Mouse (Mus musculus) embryonic facial prominence, embryonic 12.5 days (tissue): ENCODE results near the gene Ptpdc1. TPM values are rescaled to one million over a fixed set of nuclear protein-coding genes. Genes with fewer than 3 reads are reported as not detected.

Experiments
- ATAC-seq: fragments of 200-750 bp; cut with Nextera tagmentation; 2 replicates; pipeline ENCODE4 v1.8.0; 2017; ENCODE audit not compliant: insufficient number of reproducible peaks, insufficient read depth, low FRiP score, low TSS enrichment
- H3K27ac ChIP-seq: fragments of 300-500 bp; sonication (generic); 2 replicates; pipeline ENCODE4 v1.5.1; 2016; ENCODE audit warnings: mild to moderate bottlenecking
- H3K27me3 ChIP-seq: fragments of 300-500 bp; sonication (generic); 2 replicates; pipeline ENCODE4 v1.6.1; 2016; ENCODE audit warnings: mild to moderate bottlenecking, moderate library complexity
- H3K36me3 ChIP-seq: fragments of 300-500 bp; sonication (generic); 2 replicates; pipeline ENCODE4 v1.6.1; 2016; ENCODE audit warnings: mild to moderate bottlenecking
- H3K4me1 ChIP-seq: fragments of 300-500 bp; sonication (generic); 2 replicates; pipeline ENCODE4 v1.6.1; 2016
- H3K4me2 ChIP-seq: fragments of 300-500 bp; sonication (generic); replicated peaks from 2 replicates; pipeline ENCODE4 v1.6.1; 2016; ENCODE audit warnings: mild to moderate bottlenecking, moderate library complexity
- H3K4me3 ChIP-seq: fragments of 300-500 bp; sonication (generic); 2 replicates; pipeline ENCODE4 v1.5.1; 2016; ENCODE audit warnings: mild to moderate bottlenecking
- H3K9ac ChIP-seq: fragments of 300-500 bp; sonication (generic); 2 replicates; pipeline ENCODE4 v1.6.1; 2016; ENCODE audit warnings: mild to moderate bottlenecking, moderate library complexity
- H3K9me3 ChIP-seq: fragments of 300-500 bp; sonication (generic); 2 replicates; pipeline ENCODE4 v1.6.1; 2016; ENCODE audit warnings: mild to moderate bottlenecking, moderate library complexity
- WGBS: fragments of 180-500 bp; shearing (Covaris S2); methylation state at CpG from one replicate; pipeline ENCODE4 v1.1.7; 2016; 5-methylcytosine and 5-hydroxymethylcytosine counted together
- polyA plus RNA-seq: library from polyadenylated mRNA; unstranded; fragments of >200 nt; fragmentation: Nextera tagmentation; extraction: Ambion mirVana; gene quantifications from 2 replicates; pipeline ENCODE4 v1.2.1, GENCODE M21; 2016

The Ptpdc1 gene
- polyA plus RNA-seq, 1 experiment from 2014 or later, result 25.3 TPM

DNA sequence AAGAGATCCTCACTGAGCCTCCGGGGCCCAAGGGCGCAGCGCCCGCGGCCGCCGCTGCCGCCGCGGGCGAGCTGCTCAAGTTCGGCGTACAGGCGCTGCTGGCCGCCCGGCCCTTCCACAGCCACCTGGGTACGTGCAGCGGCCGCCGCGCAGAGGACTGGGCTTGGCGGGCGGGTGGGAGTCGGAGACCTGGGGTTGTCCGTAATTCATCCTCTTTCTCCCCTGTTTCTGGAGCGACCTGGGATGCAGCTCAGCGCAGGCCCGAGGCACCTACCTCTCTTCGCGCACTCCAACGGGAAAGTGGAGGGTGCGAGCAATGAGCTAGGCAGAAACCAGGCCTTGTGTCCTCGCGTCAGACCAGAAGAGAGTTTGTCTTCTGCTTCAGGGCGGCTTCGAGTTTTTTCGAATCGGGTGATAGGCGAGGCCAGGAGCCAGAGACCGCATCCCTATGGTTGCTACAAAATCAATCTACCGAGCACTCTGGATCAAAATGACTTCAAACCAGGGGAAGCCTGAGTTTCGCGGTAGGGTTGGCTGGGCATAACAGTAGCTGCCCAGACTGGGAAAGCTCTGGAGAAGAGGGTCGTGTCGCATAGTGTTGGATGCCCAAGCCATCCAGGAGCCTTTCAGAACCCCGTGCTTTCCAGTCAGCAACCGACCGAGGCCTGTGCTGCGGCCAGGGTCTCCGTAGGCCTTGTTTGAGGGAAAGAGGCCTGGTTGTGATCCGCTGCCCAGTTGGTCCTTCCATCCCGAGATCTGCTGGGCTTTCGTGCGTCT lies 37.9 kb upstream of the Ptpdc1 start:
- 1% methylated on average over 54 of the region's 54 CpGs for WGBS
- H3K27me3 ChIP-seq, result peaks cover 91% of the 10 kb centered on the region
- no peaks in the 10 kb centered on the region for H3K9me3 ChIP-seq
- peak overlapping the region; percentile 61 for H3K4me3 ChIP-seq
- ATAC-seq, result peak; percentile 3; the same call in 1 of the 2 replicates
- H3K4me2 ChIP-seq, result peak overlapping the region; percentile 78
- peak overlapping the region; percentile 81 for H3K27ac ChIP-seq
- H3K36me3 ChIP-seq, result 0 out of 2 replicates have a peak, but pooled peaks cover 2% of the 10 kb centered on the region
- peaks cover 34% of the 10 kb centered on the region for H3K4me1 ChIP-seq
- peak overlapping the region; percentile 80 for H3K9ac ChIP-seq

DNA sequence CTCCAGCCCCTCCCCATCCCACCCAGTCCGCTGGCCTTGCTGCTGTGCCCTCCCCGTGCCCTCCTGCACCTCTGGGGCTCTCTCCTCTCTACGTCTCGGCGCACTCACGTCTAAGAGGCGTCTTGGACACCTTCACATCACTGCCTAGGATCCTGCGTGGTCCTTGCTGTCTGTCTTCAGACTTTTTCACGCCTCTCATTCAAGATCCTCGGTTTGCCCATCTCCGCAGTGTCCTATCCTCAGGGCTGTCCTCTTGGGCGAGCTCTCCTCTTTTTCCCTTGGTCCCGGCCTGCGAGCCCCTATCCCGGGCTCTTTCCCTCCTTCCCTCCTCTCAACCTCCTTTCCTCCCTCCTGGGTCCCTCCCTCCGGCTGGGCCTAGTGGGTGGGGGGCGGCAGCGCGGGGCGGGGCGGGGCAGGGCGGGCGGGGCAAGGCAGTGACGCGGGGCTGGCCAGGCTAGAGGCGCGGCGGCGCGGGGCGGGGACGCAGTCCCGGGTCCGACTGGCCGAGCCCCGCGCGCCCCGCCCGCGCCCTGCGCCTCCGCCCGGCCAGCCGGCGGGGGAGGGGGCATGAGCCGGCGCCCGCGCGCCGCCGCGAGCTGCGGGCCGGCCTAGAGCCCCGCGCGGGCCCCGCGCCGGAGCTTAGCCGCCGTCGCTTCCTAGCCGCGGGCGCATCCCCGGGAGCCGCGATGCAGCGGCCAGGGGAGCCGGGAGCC lies 37.1 kb upstream of the Ptpdc1 start, which contains the start of gene Barx1:
Gene Barx1, plus strand, starts transcription at position 568 of the 713 bp plus-strand sequence.
- H3K4me3 ChIP-seq, result peak within 1 kb of the TSS; percentile 61
- H3K9me3 ChIP-seq, result no peaks in the 10 kb centered on the region
- H3K9ac ChIP-seq, result peak within 1 kb of the TSS; percentile 80
- WGBS, result 2% methylated on average over 35 of the region's 73 CpGs
- H3K27ac ChIP-seq, result peak within 1 kb of the TSS; percentile 81
- peaks cover 90% of the 10 kb centered on the region for H3K27me3 ChIP-seq
- ATAC-seq, result peak; percentile 76
- 0 out of 2 replicates have a peak, but pooled peaks cover 2% of the 10 kb centered on the region for H3K36me3 ChIP-seq
- peak within 1 kb of the TSS; percentile 78 for H3K4me2 ChIP-seq
- peaks cover 36% of the 10 kb centered on the region for H3K4me1 ChIP-seq

DNA sequence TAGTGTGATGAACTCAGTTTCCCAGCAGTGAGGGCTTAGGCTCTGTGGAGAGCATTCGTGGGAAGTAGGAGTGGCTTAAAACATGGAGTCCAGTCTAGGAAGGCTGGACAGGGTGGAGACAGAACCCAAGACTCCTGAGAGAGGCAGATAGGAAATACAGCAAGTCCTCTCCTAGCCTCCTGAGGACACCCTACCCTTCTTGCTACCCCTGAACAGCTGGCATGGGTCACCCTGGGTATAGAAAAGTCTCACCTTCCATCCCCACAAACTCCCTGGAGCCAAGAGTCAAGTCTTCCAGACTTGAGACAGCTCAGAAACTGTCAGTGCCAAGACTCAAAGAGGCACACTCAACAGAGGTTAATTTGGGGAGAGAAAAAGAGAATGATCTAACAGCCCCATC lies 36.1 kb upstream of the Ptpdc1 start:
- peak overlapping the region; percentile 61 for H3K4me3 ChIP-seq
- H3K36me3 ChIP-seq, result 0 out of 2 replicates have a peak, but pooled peaks cover 2% of the 10 kb centered on the region
- WGBS, result 0% methylated on average over 1 of the region's 1 CpGs
- H3K27me3 ChIP-seq, result peaks cover 92% of the 10 kb centered on the region
- H3K4me2 ChIP-seq, result peak overlapping the region; percentile 78
- H3K9ac ChIP-seq, result no peak overlapping the region
- H3K9me3 ChIP-seq, result no peaks in the 10 kb centered on the region
- H3K27ac ChIP-seq, result peak overlapping the region; percentile 27; the same call in 1 of the 2 replicates
- ATAC-seq, result no peak
- peaks cover 36% of the 10 kb centered on the region for H3K4me1 ChIP-seq

- Histone ChIP-seq H3K4me3 (peak overlapping the region; percentile 61; the same call in 1 of the 2 replicates), H3K9ac (no peak overlapping the region), H3K27me3 (peaks cover 90% of the 10 kb centered on the region), H3K4me1 (peaks cover 38% of the 10 kb centered on the region), H3K9me3 (no peaks in the 10 kb centered on the region), H3K27ac (peak overlapping the region; percentile 33; the same call in 1 of the 2 replicates), H3K4me2 (peak overlapping the region; percentile 78), H3K36me3 (0 out of 2 replicates have a peak, but pooled peaks cover 2% of the 10 kb centered on the region)
- WGBS, result 15% methylated on average over 6 of the region's 6 CpGs
- no peak for ATAC-seq
Observed at GRCm38 (mm10) chr13:48660741-48661140, 35.3 kb upstream of the Ptpdc1 start.

DNA sequence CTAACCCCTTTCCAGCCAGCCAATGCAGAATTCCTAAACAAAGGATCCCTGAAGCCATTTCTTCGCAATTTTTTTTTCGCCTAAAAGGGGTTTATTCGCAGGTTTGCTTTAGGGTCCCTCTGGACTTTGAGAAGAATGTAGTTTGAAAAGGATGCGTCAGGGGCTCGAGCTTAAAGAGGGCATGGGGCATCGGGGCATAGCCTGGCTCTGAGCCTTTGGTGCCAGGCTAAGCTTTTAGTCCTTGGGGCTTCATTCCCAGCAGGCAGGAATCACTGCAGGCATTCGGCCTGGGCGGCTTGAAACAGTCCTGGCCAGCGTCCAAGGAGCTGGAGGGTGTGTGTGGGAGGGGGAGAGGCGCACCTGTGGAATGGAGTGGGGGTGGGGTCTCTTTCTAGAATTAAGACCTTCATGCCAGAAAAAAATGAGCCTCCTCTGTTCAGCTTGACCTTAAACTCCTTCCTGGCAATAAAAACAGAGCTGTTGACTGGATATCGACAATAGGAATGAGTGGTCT lies 34.8 kb upstream of the Ptpdc1 start:
- H3K27ac ChIP-seq, result peak overlapping the region; percentile 33; the same call in 1 of the 2 replicates
- peaks cover 34% of the 10 kb centered on the region for H3K4me1 ChIP-seq
- peak overlapping the region; percentile 61 for H3K4me3 ChIP-seq
- H3K36me3 ChIP-seq, result no peaks in the 10 kb centered on the region
- no peaks in the 10 kb centered on the region for H3K9me3 ChIP-seq
- H3K4me2 ChIP-seq, result peak overlapping the region; percentile 78
- no peak for ATAC-seq
- peaks cover 85% of the 10 kb centered on the region for H3K27me3 ChIP-seq
- H3K9ac ChIP-seq, result peak overlapping the region; percentile 4; the same call in 1 of the 2 replicates
- under 1% methylated on average over 11 of the region's 11 CpGs for WGBS

- Histone ChIP-seq H3K4me1 (peaks cover 28% of the 10 kb centered on the region), H3K27me3 (peaks cover 80% of the 10 kb centered on the region), H3K9ac (peak overlapping the region; percentile 4), H3K4me3 (peak overlapping the region; percentile 15), H3K36me3 (no peaks in the 10 kb centered on the region), H3K27ac (peak overlapping the region; percentile 33), H3K4me2 (peak overlapping the region; percentile 78), H3K9me3 (no peaks in the 10 kb centered on the region)
- 2% methylated on average over 38 of the region's 38 CpGs for WGBS
- no peak for ATAC-seq
Observed at GRCm38 (mm10) chr13:48659254-48660220, 34.1 kb upstream of the Ptpdc1 start.

DNA sequence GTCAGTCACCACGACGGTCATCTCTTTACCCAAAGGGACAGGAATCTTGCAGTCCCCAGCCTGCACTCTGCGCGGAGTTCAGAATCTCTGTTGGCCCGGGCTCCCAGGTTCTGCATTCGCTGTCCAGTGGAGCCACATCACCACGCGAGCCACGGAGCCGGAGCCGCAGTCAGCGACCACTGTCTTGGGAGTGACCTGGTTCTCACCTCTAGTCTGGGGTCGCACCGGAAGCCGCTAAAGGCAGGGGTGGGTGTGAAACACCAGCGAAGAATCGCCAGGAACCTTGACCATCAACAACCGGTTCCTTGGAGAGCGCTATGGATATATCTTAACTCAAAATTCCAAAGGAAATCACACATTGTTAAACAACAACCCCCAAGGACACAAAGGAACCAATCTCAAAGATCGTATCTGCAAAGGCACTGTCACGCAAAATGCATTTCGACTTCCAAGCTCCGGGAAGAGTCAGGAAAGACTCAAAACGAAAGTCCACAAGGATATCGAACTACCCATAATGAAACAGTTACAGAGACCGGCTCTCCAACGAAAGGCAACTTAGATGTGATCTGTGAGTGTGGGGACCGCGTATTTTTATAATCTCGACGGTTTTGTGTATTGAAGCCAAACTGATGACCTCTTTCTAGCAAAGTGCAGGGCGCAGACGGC lies 33.3 kb upstream of the Ptpdc1 start:
- Histone ChIP-seq H3K4me1 (peaks cover 28% of the 10 kb centered on the region), H3K27me3 (peaks cover 72% of the 10 kb centered on the region), H3K36me3 (no peaks in the 10 kb centered on the region), H3K9me3 (no peaks in the 10 kb centered on the region), H3K4me2 (peak overlapping the region; percentile 78), H3K27ac (no peak overlapping the region), H3K4me3 (peak overlapping the region; percentile 15), H3K9ac (peak overlapping the region; percentile 39; the same call in 1 of the 2 replicates)
- 1% methylated on average over 33 of the region's 33 CpGs for WGBS
- ATAC-seq, result no peak

DNA sequence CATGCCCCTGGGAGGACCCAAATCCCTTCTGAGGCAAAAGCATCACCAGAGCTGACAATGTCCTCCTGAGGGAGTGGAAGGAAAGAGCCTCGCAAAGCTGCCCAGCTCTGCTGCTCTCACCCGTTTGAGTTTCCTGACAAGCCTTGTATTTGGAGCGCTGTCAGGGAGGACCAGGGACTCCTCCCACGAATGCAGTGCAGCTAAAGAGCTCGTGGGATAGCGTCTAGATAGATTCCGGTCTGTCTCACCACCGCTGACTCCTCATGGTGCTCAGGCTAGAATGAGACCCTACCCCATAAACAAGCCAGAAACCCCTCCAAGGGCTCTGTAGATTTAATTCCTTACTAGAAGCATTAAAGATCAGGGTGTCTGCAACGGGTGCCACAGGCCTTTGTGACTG lies 32.3 kb upstream of the Ptpdc1 start:
- Histone ChIP-seq H3K36me3 (no peaks in the 10 kb centered on the region), H3K4me3 (no peak overlapping the region), H3K27me3 (peaks cover 67% of the 10 kb centered on the region), H3K4me2 (no peak overlapping the region), H3K9me3 (no peaks in the 10 kb centered on the region), H3K27ac (no peak overlapping the region), H3K9ac (no peak overlapping the region), H3K4me1 (peaks cover 28% of the 10 kb centered on the region)
- 3% methylated on average over 9 of the region's 9 CpGs for WGBS
- no peak for ATAC-seq

- Histone ChIP-seq H3K27me3 (peaks cover 58% of the 10 kb centered on the region), H3K4me1 (peaks cover 22% of the 10 kb centered on the region), H3K9me3 (no peaks in the 10 kb centered on the region), H3K27ac (no peak overlapping the region), H3K9ac (no peak overlapping the region), H3K4me3 (no peak overlapping the region), H3K4me2 (no peak overlapping the region), H3K36me3 (no peaks in the 10 kb centered on the region)
- under 1% methylated on average over 8 of the region's 8 CpGs for WGBS
- no peak for ATAC-seq
Observed at GRCm38 (mm10) chr13:48655637-48656036, 30.2 kb upstream of the Ptpdc1 start.
